Mouse (Mus musculus) small intestine, adult 2 months (tissue): ENCODE data around the gene Swt1. TPM values are rescaled to one million over a fixed set of nuclear protein-coding genes. Genes with fewer than 3 reads are reported as not detected.

ENCODE experiments used
- H3K27ac ChIP-seq: fragments of 200-500 bp; 2 replicates; pipeline ENCODE4 v1.5.1; 2012; ENCODE audit warnings: low read depth, low read length, control low read depth, inconsistent platforms; ENCODE audit not compliant: insufficient read depth
- H3K27me3 ChIP-seq: fragments of 200-500 bp; 2 replicates; pipeline ENCODE4 v1.6.1; 2012; ENCODE audit warnings: mild to moderate bottlenecking, moderate library complexity, low read length, inconsistent platforms; ENCODE audit not compliant: control insufficient read depth, insufficient read depth
- H3K36me3 ChIP-seq: fragments of 200-500 bp; 2 replicates; pipeline ENCODE4 v1.6.1; 2012; ENCODE audit warnings: mild to moderate bottlenecking, low read length, control low read depth, inconsistent platforms; ENCODE audit not compliant: control insufficient read depth, insufficient read depth
- H3K4me1 ChIP-seq: fragments of 200-500 bp; 2 replicates; pipeline ENCODE4 v1.6.1; 2012; ENCODE audit warnings: low read length, inconsistent platforms, mixed read lengths; ENCODE audit not compliant: control insufficient read depth, insufficient read depth, insufficient read length
- H3K4me3 ChIP-seq: fragments of 200-500 bp; 2 replicates; pipeline ENCODE4 v1.5.1; 2012; ENCODE audit warnings: low read depth, mild to moderate bottlenecking, control low read depth, inconsistent platforms, low read length, moderate library complexity
- CTCF ChIP-seq: fragments of 200-500 bp; IDR thresholded peaks from 2 replicates; pipeline ENCODE4 v1.5.1; 2012; ENCODE audit warnings: low read depth, mild to moderate bottlenecking, control low read depth, inconsistent platforms, low read length, moderate library complexity, mixed read lengths; ENCODE audit not compliant: insufficient replicate concordance, insufficient read length; ENCODE audit errors: extremely low read depth
- POLR2A ChIP-seq: fragments of 200-500 bp; IDR thresholded peaks from 2 replicates; pipeline ENCODE4 v1.6.1; 2012; ENCODE audit warnings: low read depth, mild to moderate bottlenecking, control low read depth, inconsistent platforms, low read length, moderate library complexity
- WGBS: fragments of 180-500 bp; shearing (Covaris S2); methylation state at CpG from one replicate; pipeline ENCODE4 v1.1.7; 2018; 5-methylcytosine and 5-hydroxymethylcytosine counted together
- polyA plus RNA-seq: library from polyadenylated mRNA; depleted of rRNA; stranded (reverse); fragments of >200 nt; gene quantifications from 2 replicates; pipeline ENCODE4 v1.2.3, GENCODE M21; 2012

Swt1 gene
- polyA plus RNA-seq, 1 experiment = 2.3 TPM

GRCm38 (mm10) chr1:151451946-151452345 lies 23.7 kb upstream of the Swt1 start:
- no peak overlapping the region for H3K27ac ChIP-seq
- no peak overlapping the region for H3K4me3 ChIP-seq
- 96% methylated on average over 11 of the region's 11 CpGs for WGBS
- H3K27me3 ChIP-seq = no peaks in the 10 kb centered on the region
- no peaks in the 10 kb centered on the region for H3K4me1 ChIP-seq
- H3K36me3 ChIP-seq = peaks cover 50% of the 10 kb centered on the region
- TF ChIP-seq CTCF = no peak
- no peak for TF ChIP-seq POLR2A

GRCm38 (mm10) chr1:151450851-151451250 lies 22.6 kb upstream of the Swt1 start:
- TF ChIP-seq CTCF (no peak), POLR2A (no peak)
- H3K27me3 ChIP-seq = no peaks in the 10 kb centered on the region
- H3K27ac ChIP-seq = no peak overlapping the region
- H3K36me3 ChIP-seq = peaks cover 53% of the 10 kb centered on the region
- no peak overlapping the region for H3K4me3 ChIP-seq
- H3K4me1 ChIP-seq = no peaks in the 10 kb centered on the region
- 94% methylated on average over 1 of the region's 2 CpGs for WGBS

- H3K4me1 ChIP-seq = no peaks in the 10 kb centered on the region
- no peak overlapping the region for H3K27ac ChIP-seq
- WGBS = 94% methylated on average over 10 of the region's 10 CpGs
- no peak overlapping the region for H3K4me3 ChIP-seq
- H3K36me3 ChIP-seq = peaks cover 56% of the 10 kb centered on the region
- TF ChIP-seq CTCF = no peak
- TF ChIP-seq POLR2A = no peak
- H3K27me3 ChIP-seq = no peaks in the 10 kb centered on the region
These were observed 21.6 kb upstream of the Swt1 start for GRCm38 (mm10) chr1:151449866-151450265.

GRCm38 (mm10) chr1:151435431-151435830 lies 7.2 kb upstream of the Swt1 start:
- H3K4me1 ChIP-seq = no peaks in the 10 kb centered on the region
- 90% methylated on average over 6 of the region's 6 CpGs for WGBS
- no peaks in the 10 kb centered on the region for H3K27me3 ChIP-seq
- peaks cover 60% of the 10 kb centered on the region for H3K36me3 ChIP-seq
- TF ChIP-seq POLR2A (no peak), CTCF (no peak)
- H3K27ac ChIP-seq = no peak overlapping the region
- H3K4me3 ChIP-seq = no peak overlapping the region

DNA sequence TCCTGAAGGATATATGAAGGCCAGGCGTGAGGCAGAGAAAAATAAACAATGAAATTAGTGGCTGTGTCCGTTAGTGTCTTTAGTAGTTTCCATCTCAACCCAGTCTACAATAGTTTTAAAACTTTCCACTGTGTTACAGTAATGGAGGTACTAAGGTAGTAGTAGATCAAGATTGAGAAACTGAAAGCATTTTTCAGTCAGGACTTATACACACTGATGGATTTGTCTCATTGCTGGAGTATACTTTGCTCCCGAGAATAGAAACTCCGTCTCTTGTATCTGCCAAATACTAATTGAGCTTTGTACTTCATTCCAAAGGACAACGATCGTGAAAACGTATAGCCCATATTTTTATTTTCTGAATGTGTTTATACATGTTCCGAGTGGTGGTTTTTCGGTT lies 1.1 kb upstream of the Swt1 start:
- H3K4me3 ChIP-seq = peak overlapping the region; percentile 71
- H3K4me1 ChIP-seq = no peaks in the 10 kb centered on the region
- H3K36me3 ChIP-seq = peaks cover 16% of the 10 kb centered on the region
- 9% methylated on average over 9 of the region's 9 CpGs for WGBS
- no peak for TF ChIP-seq CTCF
- TF ChIP-seq POLR2A = no peak
- H3K27ac ChIP-seq = peak overlapping the region; percentile 94
- H3K27me3 ChIP-seq = no peaks in the 10 kb centered on the region

DNA sequence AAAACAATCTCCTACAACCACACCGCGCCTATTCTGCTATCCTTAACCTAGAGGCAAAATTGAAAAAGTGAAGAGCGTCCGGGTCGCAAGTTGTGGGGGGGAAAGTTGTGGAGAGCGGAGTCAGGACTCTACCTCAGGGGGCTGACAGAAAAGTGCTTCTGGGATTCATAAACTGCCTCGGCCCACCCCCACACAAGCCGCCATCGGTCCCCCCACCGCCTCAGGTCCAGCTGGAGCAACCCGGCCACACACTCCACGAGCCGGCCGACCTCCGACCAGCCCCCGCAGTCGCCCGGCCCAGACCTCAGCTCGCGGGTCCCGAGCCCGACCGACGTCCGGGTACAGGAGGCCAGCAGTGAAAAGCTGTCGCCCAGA lies 380 bp downstream of the Swt1 start:
- WGBS = under 1% methylated on average over 26 of the region's 26 CpGs
- Histone ChIP-seq H3K4me3 (peak overlapping the region; percentile 71), H3K36me3 (peaks cover 6% of the 10 kb centered on the region; the same call in 1 of the 2 replicates), H3K27ac (peak overlapping the region; percentile 28; the same call in 1 of the 2 replicates), H3K27me3 (no peaks in the 10 kb centered on the region), H3K4me1 (no peaks in the 10 kb centered on the region)
- no peak for TF ChIP-seq POLR2A
- TF ChIP-seq CTCF = no peak

DNA sequence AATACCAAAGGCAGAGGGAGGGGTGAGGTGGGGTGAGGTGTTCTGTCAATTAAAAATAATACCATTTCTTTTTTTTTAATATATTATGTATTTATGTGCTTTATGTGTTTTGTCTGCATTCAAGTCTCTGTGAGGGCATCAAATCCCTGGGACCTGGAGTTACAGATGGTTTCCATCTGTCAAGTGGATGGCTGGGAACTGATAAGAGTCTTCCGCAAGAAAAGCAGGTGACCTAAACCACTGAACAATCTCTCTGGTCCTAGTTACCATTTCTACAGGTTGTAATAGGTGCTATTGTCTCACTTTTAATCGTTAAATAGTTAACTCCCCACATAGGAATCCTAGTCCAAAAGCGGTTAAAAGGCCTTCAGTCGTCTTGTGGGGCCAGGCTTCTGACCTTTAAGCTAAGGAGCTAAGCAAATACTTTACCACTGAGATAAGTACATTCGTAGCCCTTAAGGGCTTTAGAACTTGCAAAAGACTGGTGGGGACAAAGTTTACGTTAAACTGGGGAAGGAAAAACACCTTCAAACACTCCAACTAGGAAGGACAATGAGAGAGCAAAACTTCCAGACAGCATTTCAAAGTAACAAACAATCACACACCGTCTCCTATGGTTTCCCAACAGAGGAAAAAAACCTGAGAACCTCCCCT lies 1.2 kb downstream of the Swt1 start:
- H3K27me3 ChIP-seq = no peaks in the 10 kb centered on the region
- peaks cover 5% of the 10 kb centered on the region for H3K36me3 ChIP-seq
- peak overlapping the region; percentile 28 for H3K27ac ChIP-seq
- TF ChIP-seq POLR2A = no peak
- no peak for TF ChIP-seq CTCF
- peak overlapping the region; percentile 22; the same call in 1 of the 2 replicates for H3K4me3 ChIP-seq
- 11% methylated on average over 7 of the region's 7 CpGs for WGBS
- no peaks in the 10 kb centered on the region for H3K4me1 ChIP-seq
